Mouse (Mus musculus) ES-E14 (cell line): Measurements from ENCODE around the gene Dazap2.

ENCODE experiments used
- CHD2 ChIP-seq: IDR thresholded peaks from 2 replicates; pipeline ENCODE4 v1.6.1; 2014; ENCODE audit warnings: mild to moderate bottlenecking, low read depth, low read length, inconsistent platforms
- HCFC1 ChIP-seq: IDR thresholded peaks from 2 replicates; pipeline ENCODE4 v1.6.1; 2012; ENCODE audit warnings: low read length, inconsistent platforms, borderline replicate concordance; ENCODE audit not compliant: insufficient read depth
- MAFK ChIP-seq: IDR thresholded peaks from 2 replicates; pipeline ENCODE4 v1.6.1; 2014; ENCODE audit warnings: mild to moderate bottlenecking, low read depth, low read length, inconsistent platforms; ENCODE audit not compliant: insufficient read depth

GRCm38 (mm10) chr15:100660805-100661204 is 45.7 kb downstream of the Dazap2 start:
- no peak for TF ChIP-seq HCFC1
- no peak for TF ChIP-seq CHD2
- no peak for TF ChIP-seq MAFK
